8 mouse cellular contexts compared by ENCODE assay signal in the genomic region with DNA sequence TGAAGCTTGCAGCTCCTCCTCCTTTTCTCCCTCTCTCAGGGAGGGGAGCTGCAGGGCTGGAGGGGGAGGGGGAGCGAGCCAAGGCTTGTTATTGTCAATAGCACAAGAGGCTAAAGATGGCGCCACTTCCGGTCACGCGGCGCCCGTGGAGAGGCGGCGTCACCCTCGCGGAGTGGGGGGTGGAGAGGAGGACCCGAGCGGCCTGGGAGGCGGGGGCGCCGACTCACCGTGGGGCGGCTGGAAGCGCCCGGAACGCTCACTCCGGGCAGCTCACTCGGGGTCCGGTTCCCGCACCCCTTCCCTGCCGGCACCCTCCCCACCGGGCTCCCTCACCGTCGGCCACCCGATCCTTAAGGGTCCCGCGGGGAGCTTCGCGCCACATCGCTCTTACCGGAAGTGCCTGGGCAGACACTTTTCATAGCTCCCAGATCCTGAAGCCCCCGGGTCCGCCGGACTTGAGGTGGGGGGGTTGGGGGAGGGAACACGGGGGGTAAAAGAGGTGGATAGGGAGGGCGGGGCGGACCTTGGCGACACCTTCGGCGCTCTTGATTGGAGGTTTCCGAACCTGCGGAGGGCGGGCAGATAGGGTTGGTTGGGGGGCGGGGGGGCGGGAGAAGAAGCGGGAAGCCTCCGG. TPM values are rescaled to one million over a fixed set of nuclear protein-coding genes. Genes with fewer than 3 reads are reported as not detected.
DNase-seq lines count a peak whose midpoint lies in the region; ATAC-seq lines count a peak whose summit lies in the region.

No protein-coding gene starts in this region.

- peak overlapping the region; percentile 95 for H3K27ac ChIP-seq in forebrain, embryonic 10.5 days
- peak overlapping the region; percentile 97 for H3K27ac ChIP-seq in heart, embryonic 16.5 days (ENCODE audit: low read length)
- peak overlapping the region; percentile 88 for H3K27ac ChIP-seq in liver, embryonic 15.5 days (replicated peaks)
- peak overlapping the region; percentile 57; the same call in 1 of the 2 replicates for H3K27ac ChIP-seq in neural tube, embryonic 12.5 days

- 28% methylated on average over 43 of the region's 52 CpGs for WGBS in forebrain, embryonic 10.5 days
- 15% methylated on average over 42 of the region's 52 CpGs for WGBS in heart, embryonic 16.5 days
- 10% methylated on average over 43 of the region's 52 CpGs for WGBS in liver, embryonic 15.5 days (ENCODE audit: insufficient replicate concordance)
- WGBS in neural tube, embryonic 12.5 days = 18% methylated on average over 47 of the region's 52 CpGs

- H3K4me2 ChIP-seq in heart, embryonic 16.5 days (ENCODE audit: low read depth, low read length) = peak overlapping the region; percentile 67
- H3K4me2 ChIP-seq in liver, embryonic 15.5 days = peak overlapping the region; percentile 72
- peak overlapping the region; percentile 66 for H3K4me2 ChIP-seq in neural tube, embryonic 12.5 days (replicated peaks)

- DNase-seq in c-Kit-positive CD71-negative TER-119-negative erythroid progenitor cells, embryonic 14.5 days (ENCODE audit: low read depth) = peak; percentile 64
- peak; percentile 82 for DNase-seq in forebrain, embryonic 10.5 days (ENCODE audit: extremely low spot score, low spot score)
- DNase-seq in kidney, postnatal 36 days = peak; percentile 94 to 95
- peak; percentile 81 for DNase-seq in telencephalon, adult 2 months (ENCODE audit: low read depth, low spot score)

- H3K36me3 ChIP-seq in forebrain, embryonic 10.5 days (replicated peaks) = peaks cover 18% of the 10 kb centered on the region
- H3K36me3 ChIP-seq in heart, embryonic 16.5 days (ENCODE audit: control insufficient read depth, insufficient read depth) = peaks cover 4% of the 10 kb centered on the region; the same call in 1 of the 2 replicates
- peaks cover 16% of the 10 kb centered on the region for H3K36me3 ChIP-seq in liver, embryonic 15.5 days (replicated peaks)
- no peaks in the 10 kb centered on the region for H3K36me3 ChIP-seq in neural tube, embryonic 12.5 days

- ATAC-seq in CD4-positive, CD25-positive, alpha-beta regulatory T cell, adult 4 months = peak; percentile 82
- peak; percentile 91 for ATAC-seq in heart, embryonic 16.5 days (replicated peaks; ENCODE audit: extremely low read depth, insufficient read depth, low FRiP score)
- ATAC-seq in liver, embryonic 15.5 days (ENCODE audit: insufficient read depth) = peak; percentile 90
- ATAC-seq in neural tube, embryonic 12.5 days (ENCODE audit: low FRiP score, low read depth) = peak; percentile 96

- H3K9me3 ChIP-seq in forebrain, embryonic 10.5 days = no peaks in the 10 kb centered on the region
- no peaks in the 10 kb centered on the region for H3K9me3 ChIP-seq in heart, embryonic 16.5 days (replicated peaks; ENCODE audit: control insufficient read depth, low read length)
- H3K9me3 ChIP-seq in liver, embryonic 15.5 days (replicated peaks) = no peaks in the 10 kb centered on the region
- no peaks in the 10 kb centered on the region for H3K9me3 ChIP-seq in neural tube, embryonic 12.5 days

- no peaks in the 10 kb centered on the region for H3K27me3 ChIP-seq in forebrain, embryonic 10.5 days (ENCODE audit: poor library complexity, severe bottlenecking)
- no peaks in the 10 kb centered on the region for H3K27me3 ChIP-seq in heart, embryonic 16.5 days (ENCODE audit: control insufficient read depth, insufficient read depth, low read length)
- H3K27me3 ChIP-seq in liver, embryonic 15.5 days = no peaks in the 10 kb centered on the region
- H3K27me3 ChIP-seq in neural tube, embryonic 12.5 days (replicated peaks) = no peaks in the 10 kb centered on the region

- 0 out of 2 replicates have a peak, but pooled peaks cover 4% of the 10 kb centered on the region for H3K4me1 ChIP-seq in forebrain, embryonic 10.5 days
- H3K4me1 ChIP-seq in heart, embryonic 16.5 days (ENCODE audit: control insufficient read depth, insufficient read depth, low read length) = no peaks in the 10 kb centered on the region
- H3K4me1 ChIP-seq in liver, embryonic 15.5 days (replicated peaks) = peaks cover 9% of the 10 kb centered on the region; the same call in 1 of the 2 replicates
- H3K4me1 ChIP-seq in neural tube, embryonic 12.5 days = no peaks in the 10 kb centered on the region

- peak overlapping the region; percentile 86 for H3K9ac ChIP-seq in heart, embryonic 16.5 days (ENCODE audit: low read length)
- H3K9ac ChIP-seq in liver, embryonic 15.5 days = peak overlapping the region; percentile 63
- peak overlapping the region; percentile 60 for H3K9ac ChIP-seq in neural tube, embryonic 12.5 days

- H3K4me3 ChIP-seq in forebrain, embryonic 10.5 days = peak overlapping the region; percentile 60
- H3K4me3 ChIP-seq in heart, embryonic 16.5 days (ENCODE audit: low read length) = peak overlapping the region; percentile 65
- peak overlapping the region; percentile 75 for H3K4me3 ChIP-seq in liver, embryonic 15.5 days (replicated peaks)
- H3K4me3 ChIP-seq in neural tube, embryonic 12.5 days = peak overlapping the region; percentile 46

RNA-seq across cellular contexts. Expression of gene Cul4b, which starts 11.3 kb away (rescaled TPM):
- 10 to 100 TPM; 28.4 to 31.1 TPM for polyA plus RNA-seq in CD4-positive, CD25-positive, alpha-beta regulatory T cell, adult 4 months (2017; shearing (Covaris generic))
- polyA plus RNA-seq in forebrain, embryonic 10.5 days (2016; fragmentation: Nextera tagmentation; extraction: Ambion mirVana) = 47.8 and 52.4 TPM in 2 replicates
- 12.2 and 14.0 TPM in 2 replicates for polyA plus RNA-seq in heart, embryonic 16.5 days (2015; fragmentation: Nextera tagmentation; extraction: Ambion mirVana)
- 7.7 and 8.6 TPM in 2 replicates for polyA plus RNA-seq in liver, embryonic 15.5 days (2015; fragmentation: Nextera tagmentation; extraction: Ambion mirVana)
- polyA plus RNA-seq in neural tube, embryonic 12.5 days (2016; fragmentation: Nextera tagmentation; extraction: Ambion mirVana) = 25.9 and 29.8 TPM in 2 replicates

RNA-seq across cellular contexts. Expression of gene Mcts1, which starts 35.7 kb away (rescaled TPM):
- polyA plus RNA-seq in CD4-positive, CD25-positive, alpha-beta regulatory T cell, adult 4 months (2017; shearing (Covaris generic)) = 100 to 1,000 TPM; 110 to 133 TPM
- 73.2 and 76.0 TPM in 2 replicates for polyA plus RNA-seq in forebrain, embryonic 10.5 days (2016; fragmentation: Nextera tagmentation; extraction: Ambion mirVana)
- polyA plus RNA-seq in heart, embryonic 16.5 days (2015; fragmentation: Nextera tagmentation; extraction: Ambion mirVana) = 54.3 and 65.6 TPM in 2 replicates
- polyA plus RNA-seq in liver, embryonic 15.5 days (2015; fragmentation: Nextera tagmentation; extraction: Ambion mirVana) = 32.4 and 40.8 TPM in 2 replicates
- 138 and 143 TPM in 2 replicates for polyA plus RNA-seq in neural tube, embryonic 12.5 days (2016; fragmentation: Nextera tagmentation; extraction: Ambion mirVana)

Comparison
In these comparisons a context has a peak if more than half of its experiments do, and no peak if none do; other contexts are left out.
1. Peak in every context shown above with its lines: DNase-seq, ATAC-seq, H3K4me3 ChIP-seq and H3K27ac ChIP-seq.